Mouse (Mus musculus): ENCODE measurements around the gene Trh.

DNA sequence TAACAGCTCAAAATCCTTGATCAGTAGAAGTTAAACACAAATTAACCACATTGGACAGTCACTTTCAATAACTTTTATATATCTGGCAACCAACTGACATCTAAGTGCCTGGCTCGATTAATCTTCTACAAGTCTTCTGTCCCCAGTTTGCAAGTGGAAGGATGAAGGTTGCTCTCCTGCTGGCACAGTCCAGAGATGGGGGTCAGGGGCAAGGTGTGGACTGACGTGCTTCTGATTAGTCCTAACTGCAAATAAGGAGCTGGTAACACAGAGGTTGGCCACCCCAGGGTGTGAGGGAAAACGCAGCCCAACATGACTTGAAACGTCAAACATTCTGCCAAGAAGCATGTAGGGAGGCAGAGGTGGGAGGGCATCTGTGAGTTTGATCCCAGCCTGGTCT, 12.7 kb downstream of the Trh start:
- TF ChIP-seq CTCF (IDR thresholded peaks at IDR 0.05; ENCODE audit: low read depth, low read length), result no peak
- TF ChIP-seq GATA1 (IDR thresholded peaks at IDR 0.05; ENCODE audit: borderline replicate concordance, low read length), result no peak

Measured in G1E (cell line).